Mouse (Mus musculus): ENCODE measurements at regions not wholly inside any gene's neighbourhood (a gene's known extent, or its start where the extent isn't known, plus 50 kb on each side); places are given as distances from the start of the nearest gene placed in this dataset.

- DNase-seq, result no peak
These were observed 874.9 kb downstream of the 5730522E02Rik start for GRCm38 (mm10) chr11:25335667-25336066.

GRCm38 (mm10) chr11:25330696-25331095, 879.9 kb downstream of the 5730522E02Rik start:
- no peak for DNase-seq

GRCm38 (mm10) chr11:25322426-25322825, 888.1 kb downstream of the 5730522E02Rik start:
- no peak for DNase-seq

GRCm38 (mm10) chr11:25321494-25321893, 889.1 kb downstream of the 5730522E02Rik start:
- DNase-seq, result no peak

GRCm38 (mm10) chr11:25314645-25315044, 895.9 kb downstream of the 5730522E02Rik start:
- DNase-seq, result no peak

GRCm38 (mm10) chr11:25313879-25314278, 896.7 kb downstream of the 5730522E02Rik start:
- DNase-seq, result no peak

GRCm38 (mm10) chr11:25313308-25313707, 897.3 kb downstream of the 5730522E02Rik start:
- DNase-seq, result no peak

GRCm38 (mm10) chr11:25310754-25311153, 899.8 kb downstream of the 5730522E02Rik start:
- DNase-seq, result no peak

GRCm38 (mm10) chr11:25301130-25301529, 909.4 kb downstream of the 5730522E02Rik start:
- DNase-seq, result peak; percentile 53 to 81

GRCm38 (mm10) chr11:25288346-25288745, 922.2 kb downstream of the 5730522E02Rik start:
- no peak for DNase-seq

- no peak for DNase-seq
These were observed 922.9 kb downstream of the 5730522E02Rik start for GRCm38 (mm10) chr11:25287458-25288247.

- DNase-seq, result no peak
These were observed 940.5 kb downstream of the 5730522E02Rik start for GRCm38 (mm10) chr11:25269936-25270540.

- DNase-seq, result no peak
These were observed 947.7 kb downstream of the 5730522E02Rik start for GRCm38 (mm10) chr11:25262906-25263305.

GRCm38 (mm10) chr11:25259691-25260090, 950.9 kb downstream of the 5730522E02Rik start:
- DNase-seq, result no peak

- no peak for DNase-seq
These were observed 977.1 kb downstream of the 5730522E02Rik start for GRCm38 (mm10) chr11:25233360-25233890.
